Mouse (Mus musculus): ENCODE data around the gene Adgrl4. TPM values are rescaled to one million over a fixed set of nuclear protein-coding genes. Genes with fewer than 3 reads are reported as not detected.

Gene Adgrl4
- 20.0 and 22.0 TPM in 2 replicates for polyA plus RNA-seq (2012; rRNA removed)

- no peak for DNase-seq (ENCODE audit: low read depth)
These were observed at the start of gene Adgrl4 for GRCm38 (mm10) chr3:151437693-151438092. TSS of gene Adgrl4 (plus strand) at chr3:151437887.

- DNase-seq (ENCODE audit: low read depth), result no peak
These were observed 46.8 kb upstream of the Adgrl4 start for GRCm38 (mm10) chr3:151390912-151391311.

- DNase-seq (ENCODE audit: low read depth), result no peak
These were observed 44.8 kb upstream of the Adgrl4 start for GRCm38 (mm10) chr3:151392891-151393290.

GRCm38 (mm10) chr3:151393330-151393729, 44.4 kb upstream of the Adgrl4 start:
- DNase-seq (ENCODE audit: low read depth), result no peak

- DNase-seq (ENCODE audit: low read depth), result no peak
These were observed 38.4 kb upstream of the Adgrl4 start for GRCm38 (mm10) chr3:151399270-151399669.

- DNase-seq (ENCODE audit: low read depth), result no peak
These were observed 26.7 kb upstream of the Adgrl4 start for GRCm38 (mm10) chr3:151411031-151411430.

GRCm38 (mm10) chr3:151411488-151411887, 26.2 kb upstream of the Adgrl4 start:
- DNase-seq (ENCODE audit: low read depth), result no peak

GRCm38 (mm10) chr3:151416931-151417330, 20.8 kb upstream of the Adgrl4 start:
- no peak for DNase-seq (ENCODE audit: low read depth)

GRCm38 (mm10) chr3:151417688-151418572, 19.8 kb upstream of the Adgrl4 start:
- no peak for DNase-seq (ENCODE audit: low read depth)

GRCm38 (mm10) chr3:151424326-151425207, 13.1 kb upstream of the Adgrl4 start:
- no peak for DNase-seq (ENCODE audit: low read depth)

- DNase-seq (ENCODE audit: low read depth), result no peak
These were observed 7.6 kb upstream of the Adgrl4 start for GRCm38 (mm10) chr3:151430106-151430505.

GRCm38 (mm10) chr3:151431507-151431906, 6.2 kb upstream of the Adgrl4 start:
- no peak for DNase-seq (ENCODE audit: low read depth)

GRCm38 (mm10) chr3:151438364-151438763, 677 bp downstream of the Adgrl4 start:
- no peak for DNase-seq (ENCODE audit: low read depth)

- no peak for DNase-seq (ENCODE audit: low read depth)
These were observed 2.3 kb downstream of the Adgrl4 start for GRCm38 (mm10) chr3:151439976-151440375.

GRCm38 (mm10) chr3:151442026-151442425, 4.3 kb downstream of the Adgrl4 start:
- no peak for DNase-seq (ENCODE audit: low read depth)

GRCm38 (mm10) chr3:151443486-151443885, 5.8 kb downstream of the Adgrl4 start:
- DNase-seq (ENCODE audit: low read depth), result no peak

GRCm38 (mm10) chr3:151444284-151444683, 6.6 kb downstream of the Adgrl4 start:
- DNase-seq (ENCODE audit: low read depth), result no peak

- no peak for DNase-seq (ENCODE audit: low read depth)
These were observed 8.2 kb downstream of the Adgrl4 start for GRCm38 (mm10) chr3:151445936-151446335.

- no peak for DNase-seq (ENCODE audit: low read depth)
These were observed 17.5 kb downstream of the Adgrl4 start for GRCm38 (mm10) chr3:151454985-151455701.

GRCm38 (mm10) chr3:151459430-151460190, 21.9 kb downstream of the Adgrl4 start:
- DNase-seq (ENCODE audit: low read depth), result no peak

GRCm38 (mm10) chr3:151465215-151465614, 27.5 kb downstream of the Adgrl4 start:
- no peak for DNase-seq (ENCODE audit: low read depth)
